Mouse (Mus musculus) testis, adult 2 months (tissue): ENCODE data around the gene Tmem37.

Experiments
- CTCF ChIP-seq: fragments of 200-500 bp; IDR thresholded peaks from 2 replicates; pipeline ENCODE4 v1.5.1; 2012; ENCODE audit warnings: low read depth, mild to moderate bottlenecking, inconsistent platforms, low read length, moderate library complexity; ENCODE audit not compliant: control insufficient read depth, insufficient read depth, insufficient replicate concordance
- POLR2A ChIP-seq: fragments of 200-500 bp; IDR thresholded peaks from 2 replicates; pipeline ENCODE4 v1.6.1; 2012; ENCODE audit warnings: low read depth, mild to moderate bottlenecking, inconsistent platforms, low read length, moderate library complexity; ENCODE audit not compliant: control insufficient read depth

GRCm38 (mm10) chr1:120054997-120055396 is 18.9 kb downstream of the Tmem37 start:
- TF ChIP-seq POLR2A (no peak), CTCF (no peak)
